Mouse (Mus musculus) stomach, embryonic 15.5 days (tissue): ENCODE data around the gene Klhl26. TPM values are rescaled to one million over a fixed set of nuclear protein-coding genes. Genes with fewer than 3 reads are reported as not detected.
A peak's percentile ranks its signal among the peaks of the same experiment; 100 is the strongest.

Experiments
- ATAC-seq: fragments of 200-750 bp; cut with Nextera tagmentation; 2 replicates; pipeline ENCODE4 v1.8.0; 2017; ENCODE audit warnings: low read depth, moderate number of reproducible peaks, moderate TSS enrichment; ENCODE audit not compliant: insufficient read depth, low FRiP score
- H3K27ac ChIP-seq: fragments of 300-500 bp; sonication (generic); 2 replicates; pipeline ENCODE4 v1.5.1; 2015; ENCODE audit warnings: mild to moderate bottlenecking, inconsistent platforms
- H3K27me3 ChIP-seq: fragments of 300-500 bp; sonication (generic); replicated peaks from 2 replicates; pipeline ENCODE4 v1.6.1; 2015; ENCODE audit warnings: inconsistent platforms
- H3K36me3 ChIP-seq: fragments of 300-500 bp; sonication (generic); 2 replicates; pipeline ENCODE4 v1.6.1; 2015; ENCODE audit warnings: inconsistent platforms
- H3K4me1 ChIP-seq: fragments of 300-500 bp; sonication (generic); 2 replicates; pipeline ENCODE4 v1.6.1; 2015; ENCODE audit warnings: inconsistent platforms
- H3K4me2 ChIP-seq: fragments of 300-500 bp; sonication (generic); 2 replicates; pipeline ENCODE4 v1.6.1; 2015; ENCODE audit warnings: mild to moderate bottlenecking, inconsistent platforms
- H3K4me3 ChIP-seq: fragments of 300-500 bp; sonication (generic); replicated peaks from 2 replicates; pipeline ENCODE4 v1.5.1; 2015; ENCODE audit warnings: inconsistent platforms
- H3K9ac ChIP-seq: fragments of 300-500 bp; sonication (generic); 2 replicates; pipeline ENCODE4 v1.6.1; 2015; ENCODE audit warnings: inconsistent platforms
- H3K9me3 ChIP-seq: fragments of 300-500 bp; sonication (generic); 2 replicates; pipeline ENCODE4 v1.6.1; 2016; ENCODE audit warnings: inconsistent platforms
- WGBS: fragments of 180-500 bp; shearing (Covaris S2); methylation state at CpG from one replicate; pipeline ENCODE4 v1.1.7; 2015; 5-methylcytosine and 5-hydroxymethylcytosine counted together
- polyA plus RNA-seq: library from polyadenylated mRNA; unstranded; fragments of >200 nt; fragmentation: Nextera tagmentation; extraction: Ambion mirVana; gene quantifications from 2 replicates; pipeline ENCODE4 v1.2.1, GENCODE M21; 2015

The Klhl26 gene
- polyA plus RNA-seq, 1 experiment from 2014 or later = 20.5 TPM

GRCm38 (mm10) chr8:70487993-70488796 lies 11.4 kb upstream of the Klhl26 start:
- Histone ChIP-seq H3K4me3 (peak overlapping the region; percentile 36), H3K36me3 (no peaks in the 10 kb centered on the region), H3K27me3 (peaks cover 86% of the 10 kb centered on the region), H3K27ac (peak overlapping the region; percentile 26; the same call in 1 of the 2 replicates), H3K4me1 (peaks cover 42% of the 10 kb centered on the region), H3K9me3 (no peaks in the 10 kb centered on the region), H3K4me2 (peak overlapping the region; percentile 65), H3K9ac (no peak overlapping the region)
- 6% methylated on average over 55 of the region's 55 CpGs for WGBS
- ATAC-seq = peak; percentile 25; the same call in 1 of the 2 replicates

- H3K4me1 ChIP-seq = peaks cover 33% of the 10 kb centered on the region
Observed at GRCm38 (mm10) chr8:70486941-70487520, 10.3 kb upstream of the Klhl26 start, which contains the start of gene Tmem59l. TSS of gene Tmem59l (minus strand) at chr8:70487358.

GRCm38 (mm10) chr8:70486191-70486681 lies 9.5 kb upstream of the Klhl26 start:
- H3K4me1 ChIP-seq = peaks cover 29% of the 10 kb centered on the region
- H3K27me3 ChIP-seq = peaks cover 70% of the 10 kb centered on the region
- 63% methylated on average over 7 of the region's 7 CpGs for WGBS

More at GRCm38 (mm10) chr8:70486941-70487520, 10.3 kb upstream of the Klhl26 start, which contains the start of gene Tmem59l:
- H3K4me3 ChIP-seq = peak within 1 kb of the TSS; percentile 36
- no peaks in the 10 kb centered on the region for H3K36me3 ChIP-seq
- no peak for ATAC-seq
- 9% methylated on average over 33 of the region's 33 CpGs for WGBS
- no peak within 1 kb of the TSS for H3K9ac ChIP-seq
- H3K27ac ChIP-seq = no peak within 1 kb of the TSS
- H3K27me3 ChIP-seq = peaks cover 77% of the 10 kb centered on the region
- peak within 1 kb of the TSS; percentile 65 for H3K4me2 ChIP-seq
- no peaks in the 10 kb centered on the region for H3K9me3 ChIP-seq

GRCm38 (mm10) chr8:70482943-70483342 lies 6.2 kb upstream of the Klhl26 start:
- WGBS = 56% methylated on average over 2 of the region's 2 CpGs
- Histone ChIP-seq H3K4me1 (peaks cover 8% of the 10 kb centered on the region; the same call in 1 of the 2 replicates), H3K27ac (no peak overlapping the region), H3K9me3 (no peaks in the 10 kb centered on the region), H3K36me3 (no peaks in the 10 kb centered on the region), H3K27me3 (peaks cover 37% of the 10 kb centered on the region), H3K4me3 (no peak overlapping the region), H3K9ac (no peak overlapping the region), H3K4me2 (no peak overlapping the region)
- no peak for ATAC-seq

More at GRCm38 (mm10) chr8:70486191-70486681, 9.5 kb upstream of the Klhl26 start:
- Histone ChIP-seq H3K9ac (no peak overlapping the region), H3K4me2 (no peak overlapping the region), H3K36me3 (no peaks in the 10 kb centered on the region), H3K27ac (no peak overlapping the region), H3K4me3 (no peak overlapping the region), H3K9me3 (no peaks in the 10 kb centered on the region)
- no peak for ATAC-seq

GRCm38 (mm10) chr8:70481908-70482307 lies 5.1 kb upstream of the Klhl26 start:
- Histone ChIP-seq H3K4me2 (no peak overlapping the region), H3K27me3 (peaks cover 30% of the 10 kb centered on the region), H3K4me3 (no peak overlapping the region), H3K4me1 (peaks cover 8% of the 10 kb centered on the region; the same call in 1 of the 2 replicates), H3K36me3 (no peaks in the 10 kb centered on the region), H3K9ac (no peak overlapping the region), H3K27ac (no peak overlapping the region), H3K9me3 (no peaks in the 10 kb centered on the region)
- ATAC-seq = no peak
- 72% methylated on average over 3 of the region's 3 CpGs for WGBS

GRCm38 (mm10) chr8:70477269-70477982 lies 658 bp upstream of the Klhl26 start:
- 3% methylated on average over 21 of the region's 21 CpGs for WGBS
- peak overlapping the region; percentile 62 for H3K4me3 ChIP-seq
- H3K27ac ChIP-seq = peak overlapping the region; percentile 75
- peaks cover 16% of the 10 kb centered on the region; the same call in 1 of the 2 replicates for H3K4me1 ChIP-seq
- 0 out of 2 replicates have a peak, but pooled peaks cover 3% of the 10 kb centered on the region for H3K36me3 ChIP-seq
- H3K4me2 ChIP-seq = peak overlapping the region; percentile 80
- H3K9me3 ChIP-seq = no peaks in the 10 kb centered on the region
- ATAC-seq = peak; percentile 35
- H3K27me3 ChIP-seq = 0 out of 2 replicates have a peak, but pooled peaks cover 4% of the 10 kb centered on the region
- H3K9ac ChIP-seq = no peak overlapping the region

GRCm38 (mm10) chr8:70471856-70472255 lies 4.9 kb downstream of the Klhl26 start:
- Histone ChIP-seq H3K4me3 (no peak overlapping the region), H3K27me3 (no peaks in the 10 kb centered on the region), H3K9ac (no peak overlapping the region), H3K4me1 (peaks cover 20% of the 10 kb centered on the region), H3K36me3 (0 out of 2 replicates have a peak, but pooled peaks cover 3% of the 10 kb centered on the region), H3K27ac (no peak overlapping the region), H3K4me2 (no peak overlapping the region), H3K9me3 (no peaks in the 10 kb centered on the region)
- no peak for ATAC-seq
- WGBS = 96% methylated on average over 7 of the region's 7 CpGs

GRCm38 (mm10) chr8:70469938-70470337 lies 6.8 kb downstream of the Klhl26 start:
- 68% methylated on average over 2 of the region's 2 CpGs for WGBS
- Histone ChIP-seq H3K4me2 (no peak overlapping the region), H3K27me3 (no peaks in the 10 kb centered on the region), H3K36me3 (0 out of 2 replicates have a peak, but pooled peaks cover under 1% of the 10 kb centered on the region), H3K9me3 (no peaks in the 10 kb centered on the region), H3K9ac (no peak overlapping the region), H3K4me3 (no peak overlapping the region), H3K27ac (no peak overlapping the region), H3K4me1 (peaks cover 16% of the 10 kb centered on the region)
- no peak for ATAC-seq

- no peak overlapping the region for H3K27ac ChIP-seq
- no peak; the same call in 1 of the 2 replicates for ATAC-seq
- H3K9ac ChIP-seq = no peak overlapping the region
- H3K27me3 ChIP-seq = no peaks in the 10 kb centered on the region
- no peak overlapping the region for H3K4me3 ChIP-seq
- peaks cover 16% of the 10 kb centered on the region for H3K4me1 ChIP-seq
- WGBS = 49% methylated on average over 10 of the region's 10 CpGs
- H3K4me2 ChIP-seq = no peak overlapping the region
- no peaks in the 10 kb centered on the region for H3K9me3 ChIP-seq
- no peaks in the 10 kb centered on the region for H3K36me3 ChIP-seq
Observed at GRCm38 (mm10) chr8:70469295-70469916, 7.4 kb downstream of the Klhl26 start.

GRCm38 (mm10) chr8:70468733-70469132 lies 8.0 kb downstream of the Klhl26 start:
- Histone ChIP-seq H3K36me3 (no peaks in the 10 kb centered on the region), H3K4me1 (peaks cover 16% of the 10 kb centered on the region), H3K9me3 (no peaks in the 10 kb centered on the region), H3K4me2 (no peak overlapping the region), H3K27ac (no peak overlapping the region), H3K9ac (no peak overlapping the region), H3K27me3 (no peaks in the 10 kb centered on the region), H3K4me3 (no peak overlapping the region)
- WGBS = 91% methylated on average over 4 of the region's 4 CpGs
- no peak for ATAC-seq

GRCm38 (mm10) chr8:70467907-70468306 lies 8.9 kb downstream of the Klhl26 start:
- Histone ChIP-seq H3K4me3 (no peak overlapping the region), H3K27ac (no peak overlapping the region), H3K9me3 (no peaks in the 10 kb centered on the region), H3K4me1 (peaks cover 16% of the 10 kb centered on the region), H3K27me3 (no peaks in the 10 kb centered on the region), H3K36me3 (no peaks in the 10 kb centered on the region), H3K4me2 (no peak overlapping the region), H3K9ac (no peak overlapping the region)
- ATAC-seq = no peak
- 65% methylated on average over 1 of the region's 1 CpGs for WGBS
